Mouse (Mus musculus) lung, postnatal 0 days (tissue): ENCODE measurements at regions not wholly inside any gene's neighbourhood (a gene's known extent, or its start where the extent isn't known, plus 50 kb on each side); places are given as distances from the start of the nearest gene placed in this dataset.

Experiments
- CTCF ChIP-seq: IDR thresholded peaks from 2 replicates; pipeline ENCODE4 v1.5.1; 2016; ENCODE audit warnings: antibody characterized with exemption, mild to moderate bottlenecking
- EP300 ChIP-seq: IDR thresholded peaks from 2 replicates; pipeline ENCODE4 v1.6.1; 2016; ENCODE audit warnings: antibody characterized with exemption, mild to moderate bottlenecking, control low read depth

GRCm38 (mm10) chrX:51264746-51265145, 58.4 kb upstream of the Mbnl3 start:
- TF ChIP-seq CTCF (no peak), EP300 (no peak)
